14 mouse cellular contexts compared by ENCODE assay signal in the genomic region with DNA sequence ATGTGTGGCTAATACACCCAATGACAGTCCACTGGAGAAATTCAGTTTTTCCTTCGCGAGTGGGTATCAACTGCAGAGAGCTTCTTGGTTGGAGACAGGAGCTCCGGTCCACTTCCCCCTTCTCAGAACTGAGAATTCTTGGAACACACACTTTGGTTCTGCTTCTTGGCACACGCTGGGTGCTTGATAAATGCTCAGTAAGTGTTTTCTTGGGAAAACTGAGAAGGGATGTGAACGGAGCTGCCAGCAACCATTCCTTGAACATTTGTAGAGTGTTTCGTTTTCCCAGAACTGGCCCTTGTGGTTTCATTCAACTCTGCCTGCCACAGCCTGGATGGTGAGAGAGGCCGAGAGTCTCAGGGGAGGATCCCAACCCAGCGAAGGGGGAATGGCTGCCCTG. TPM values are rescaled to one million over a fixed set of nuclear protein-coding genes. Genes with fewer than 3 reads are reported as not detected.
"Had no signal": no experiment of that assay in that cellular context is flagged by ENCODE, and none has a peak within 500 bp of the region (broad histone marks: within the 10 kb centered on the region; RNA-seq: fewer than 3 reads in every experiment).

No protein-coding gene starts in this region.

- H3K4me2 ChIP-seq: limb, embryonic 12.5 days; liver, embryonic 13.5 days; lung, embryonic 15.5 days; midbrain, embryonic 13.5 days; neural tube, embryonic 15.5 days had no signal

- ATAC-seq: liver, postnatal 0 days; midbrain, embryonic 13.5 days had no signal

- H3K9me3 ChIP-seq: limb, embryonic 12.5 days; liver, embryonic 13.5 days; lung, embryonic 15.5 days; midbrain, embryonic 13.5 days; neural tube, embryonic 15.5 days had no signal

- H3K9ac ChIP-seq: limb, embryonic 12.5 days; liver, embryonic 13.5 days; liver, postnatal 0 days; lung, embryonic 15.5 days; midbrain, embryonic 13.5 days; neural tube, embryonic 15.5 days had no signal

- H3K4me3 ChIP-seq: layer of hippocampus, adult 2 months; limb, embryonic 12.5 days; liver, embryonic 13.5 days; lung, embryonic 15.5 days; midbrain, embryonic 13.5 days; neural tube, embryonic 15.5 days had no signal

- H3K4me1 ChIP-seq: liver, embryonic 13.5 days had no signal

- H3K36me3 ChIP-seq: limb, embryonic 12.5 days; liver, embryonic 13.5 days; lung, embryonic 15.5 days; midbrain, embryonic 13.5 days; neural tube, embryonic 15.5 days had no signal

- H3K27ac ChIP-seq: kidney, postnatal 0 days; layer of hippocampus, adult 2 months; limb, embryonic 12.5 days; liver, embryonic 13.5 days; lung, embryonic 15.5 days; midbrain, embryonic 13.5 days; neural tube, embryonic 15.5 days had no signal

- DNase-seq: kidney, adult 9 months; kidney, postnatal 36 days; liver; liver, embryonic 13.5 days; liver, postnatal 0 days; right cerebral cortex, adult 18-20 months; thymus, adult 2 months; thymus, postnatal 25 days had no signal

RNA-seq across cellular contexts. Expression of a gene that starts 43.7 kb away (rescaled TPM):
- polyA plus RNA-seq: liver, postnatal 0 days had no signal
